Mouse (Mus musculus) liver, postnatal 0 days (tissue): Measurements from ENCODE around the gene Lmnb2. TPM values are rescaled to one million over a fixed set of nuclear protein-coding genes. Genes with fewer than 3 reads are reported as not detected.

Experiments used
- ATAC-seq: fragments of 200-750 bp; cut with Nextera tagmentation; 2 replicates; pipeline ENCODE4 v1.8.0; 2017; ENCODE audit warnings: mild to moderate bottlenecking, moderate library complexity
- DNase-seq: peaks from one replicate; pipeline ENCODE4 v3.0.0-alpha.2; 2016
- H3K27ac ChIP-seq: fragments of 300-500 bp; sonication (generic); 2 replicates; pipeline ENCODE4 v1.5.1; 2014; ENCODE audit warnings: antibody characterized with exemption, moderate library complexity, mild to moderate bottlenecking, low read depth
- H3K27me3 ChIP-seq: fragments of 300-500 bp; sonication (generic); 2 replicates; pipeline ENCODE4 v1.6.1; 2014; ENCODE audit warnings: low read length, control low read depth, mixed read lengths; ENCODE audit not compliant: insufficient read depth
- H3K36me3 ChIP-seq: fragments of 300-500 bp; sonication (generic); replicated peaks from 2 replicates; pipeline ENCODE4 v1.6.1; 2014; ENCODE audit warnings: mild to moderate bottlenecking, control low read depth, low read length, moderate library complexity, mixed read lengths; ENCODE audit not compliant: insufficient read depth
- H3K4me1 ChIP-seq: fragments of 300-500 bp; sonication (generic); 2 replicates; pipeline ENCODE4 v1.6.1; 2014; ENCODE audit warnings: antibody characterized with exemption, mild to moderate bottlenecking, control low read depth; ENCODE audit not compliant: insufficient read depth
- H3K4me2 ChIP-seq: fragments of 300-500 bp; sonication (generic); 2 replicates; pipeline ENCODE4 v1.6.1; 2014; ENCODE audit warnings: low read depth, mild to moderate bottlenecking, low read length, moderate library complexity, mixed read lengths
- H3K4me3 ChIP-seq: fragments of 300-500 bp; sonication (generic); 2 replicates; pipeline ENCODE4 v1.5.1; 2014; ENCODE audit warnings: low read depth, low read length
- H3K9ac ChIP-seq: fragments of 300-500 bp; sonication (generic); replicated peaks from 2 replicates; pipeline ENCODE4 v1.6.1; 2014; ENCODE audit warnings: mild to moderate bottlenecking, moderate library complexity
- H3K9me3 ChIP-seq: fragments of 300-500 bp; sonication (generic); 2 replicates; pipeline ENCODE4 v1.6.1; 2016; ENCODE audit warnings: mild to moderate bottlenecking, control low read depth, low read length, mixed read lengths
- CTCF ChIP-seq: sonication (generic); IDR thresholded peaks from 2 replicates; pipeline ENCODE4 v1.5.1; 2016; ENCODE audit warnings: antibody characterized with exemption, low read depth
- EP300 ChIP-seq: IDR thresholded peaks from 2 replicates; pipeline ENCODE4 v1.6.1; 2016; ENCODE audit warnings: antibody characterized with exemption, low read depth, mild to moderate bottlenecking
- WGBS: fragments of 180-500 bp; shearing (Covaris S2); extraction: QIAGEN DNeasy Blood & Tissue Kit; methylation state at CpG from one replicate; pipeline ENCODE4 v1.1.7; 2014; ENCODE audit not compliant: insufficient replicate concordance; 5-methylcytosine and 5-hydroxymethylcytosine counted together
- polyA plus RNA-seq: library from polyadenylated mRNA; unstranded; fragments of >200 nt; fragmentation: Nextera tagmentation; extraction: Ambion mirVana; gene quantifications from 2 replicates; pipeline ENCODE4 v1.2.1, GENCODE M21; 2015

The Lmnb2 gene
- polyA plus RNA-seq, 1 experiment from 2014 or later = 6.5 TPM

GRCm38 (mm10) chr10:80940988-80941347, 22.9 kb upstream of the Lmnb2 start:
- no peaks in the 10 kb centered on the region for H3K9me3 ChIP-seq
- DNase-seq (no peak), ATAC-seq (no peak)
- no peak for TF ChIP-seq EP300
- no peak for TF ChIP-seq CTCF
- no peak overlapping the region for H3K4me3 ChIP-seq
- 0 out of 2 replicates have a peak overlapping the region, but pooled peaks have one; percentile 34 for H3K27ac ChIP-seq
- H3K4me2 ChIP-seq = no peak overlapping the region
- WGBS = 34% methylated on average over 2 of the region's 2 CpGs
- H3K27me3 ChIP-seq = peaks cover 8% of the 10 kb centered on the region; the same call in 1 of the 2 replicates
- peaks cover 49% of the 10 kb centered on the region for H3K4me1 ChIP-seq
- 0 out of 2 replicates have a peak overlapping the region, but pooled peaks have one; percentile 26 for H3K9ac ChIP-seq
- H3K36me3 ChIP-seq = no peaks in the 10 kb centered on the region

GRCm38 (mm10) chr10:80940320-80940987, 22.4 kb upstream of the Lmnb2 start:
- Histone ChIP-seq H3K27me3 (peaks cover 8% of the 10 kb centered on the region; the same call in 1 of the 2 replicates), H3K4me3 (no peak overlapping the region), H3K36me3 (no peaks in the 10 kb centered on the region), H3K27ac (0 out of 2 replicates have a peak overlapping the region, but pooled peaks have one; percentile 34), H3K4me1 (peaks cover 51% of the 10 kb centered on the region), H3K4me2 (peak overlapping the region; percentile 87), H3K9ac (0 out of 2 replicates have a peak overlapping the region, but pooled peaks have one; percentile 41), H3K9me3 (no peaks in the 10 kb centered on the region)
- DNase-seq = peak; percentile 40
- 23% methylated on average over 8 of the region's 8 CpGs for WGBS
- TF ChIP-seq EP300 = no peak
- TF ChIP-seq CTCF = no peak
- peak; percentile 46 for ATAC-seq

- Histone ChIP-seq H3K36me3 (no peaks in the 10 kb centered on the region), H3K4me1 (peaks cover 58% of the 10 kb centered on the region), H3K27me3 (peaks cover 8% of the 10 kb centered on the region; the same call in 1 of the 2 replicates), H3K9ac (peak overlapping the region; percentile 41; the same call in 1 of the 2 replicates), H3K27ac (0 out of 2 replicates have a peak overlapping the region, but pooled peaks have one; percentile 22), H3K9me3 (no peaks in the 10 kb centered on the region), H3K4me2 (peak overlapping the region; percentile 87), H3K4me3 (peak overlapping the region; percentile 30)
- TF ChIP-seq EP300 (no peak), CTCF (no peak)
- peak; percentile 53 for ATAC-seq
- peak; percentile 89 for DNase-seq
- WGBS = 4% methylated on average over 28 of the region's 28 CpGs
Observed at GRCm38 (mm10) chr10:80939671-80940070, 21.6 kb upstream of the Lmnb2 start.

GRCm38 (mm10) chr10:80938831-80939550, 20.9 kb upstream of the Lmnb2 start:
- Histone ChIP-seq H3K4me3 (peak overlapping the region; percentile 30; the same call in 1 of the 2 replicates), H3K4me2 (peak overlapping the region; percentile 87), H3K36me3 (no peaks in the 10 kb centered on the region), H3K27ac (no peak overlapping the region), H3K9ac (no peak overlapping the region), H3K27me3 (peaks cover 11% of the 10 kb centered on the region), H3K4me1 (peaks cover 62% of the 10 kb centered on the region), H3K9me3 (no peaks in the 10 kb centered on the region)
- TF ChIP-seq EP300 (no peak), CTCF (no peak)
- 22% methylated on average over 15 of the region's 15 CpGs for WGBS
- ATAC-seq (0 out of 2 replicates have a peak, but pooled peaks have one; percentile 3), DNase-seq (peak; percentile 34)

- Histone ChIP-seq H3K9me3 (no peaks in the 10 kb centered on the region), H3K4me2 (no peak overlapping the region), H3K27ac (no peak overlapping the region), H3K4me1 (peaks cover 71% of the 10 kb centered on the region), H3K36me3 (no peaks in the 10 kb centered on the region), H3K4me3 (no peak overlapping the region), H3K27me3 (peaks cover 22% of the 10 kb centered on the region), H3K9ac (no peak overlapping the region)
- WGBS = 22% methylated on average over 8 of the region's 8 CpGs
- no peak for TF ChIP-seq EP300
- no peak for TF ChIP-seq CTCF
- ATAC-seq (no peak), DNase-seq (peak; percentile 58)
Observed at GRCm38 (mm10) chr10:80937646-80938045, 19.6 kb upstream of the Lmnb2 start.

- ATAC-seq = no peak
- no peak overlapping the region for H3K27ac ChIP-seq
- H3K27me3 ChIP-seq = peaks cover 31% of the 10 kb centered on the region
- H3K9me3 ChIP-seq = no peaks in the 10 kb centered on the region
- no peak overlapping the region for H3K9ac ChIP-seq
- no peak for DNase-seq
- WGBS = 17% methylated on average over 6 of the region's 6 CpGs
- TF ChIP-seq CTCF = no peak
- no peak for TF ChIP-seq EP300
- H3K4me2 ChIP-seq = peak overlapping the region; percentile 62
- H3K4me1 ChIP-seq = peaks cover 80% of the 10 kb centered on the region
- H3K4me3 ChIP-seq = no peak overlapping the region; the same call in 1 of the 2 replicates
- H3K36me3 ChIP-seq = no peaks in the 10 kb centered on the region
Observed at GRCm38 (mm10) chr10:80936810-80937164, 18.7 kb upstream of the Lmnb2 start.
